Mouse (Mus musculus) E14TG2a.4 (cell line): ENCODE results near the gene Adcy3.

Experiments
- CTCF ChIP-seq: conservative IDR thresholded peaks from 2 replicates; pipeline ENCODE4 v1.5.1; 2014; ENCODE audit warnings: low read length
- NANOG ChIP-seq: IDR thresholded peaks from 2 replicates; pipeline ENCODE4 v1.6.1; 2014; ENCODE audit warnings: borderline replicate concordance, low read length, mixed read lengths
- POU5F1 ChIP-seq: IDR thresholded peaks from 2 replicates; pipeline ENCODE4 v1.6.1; 2014; ENCODE audit warnings: low read length, borderline replicate concordance

DNA sequence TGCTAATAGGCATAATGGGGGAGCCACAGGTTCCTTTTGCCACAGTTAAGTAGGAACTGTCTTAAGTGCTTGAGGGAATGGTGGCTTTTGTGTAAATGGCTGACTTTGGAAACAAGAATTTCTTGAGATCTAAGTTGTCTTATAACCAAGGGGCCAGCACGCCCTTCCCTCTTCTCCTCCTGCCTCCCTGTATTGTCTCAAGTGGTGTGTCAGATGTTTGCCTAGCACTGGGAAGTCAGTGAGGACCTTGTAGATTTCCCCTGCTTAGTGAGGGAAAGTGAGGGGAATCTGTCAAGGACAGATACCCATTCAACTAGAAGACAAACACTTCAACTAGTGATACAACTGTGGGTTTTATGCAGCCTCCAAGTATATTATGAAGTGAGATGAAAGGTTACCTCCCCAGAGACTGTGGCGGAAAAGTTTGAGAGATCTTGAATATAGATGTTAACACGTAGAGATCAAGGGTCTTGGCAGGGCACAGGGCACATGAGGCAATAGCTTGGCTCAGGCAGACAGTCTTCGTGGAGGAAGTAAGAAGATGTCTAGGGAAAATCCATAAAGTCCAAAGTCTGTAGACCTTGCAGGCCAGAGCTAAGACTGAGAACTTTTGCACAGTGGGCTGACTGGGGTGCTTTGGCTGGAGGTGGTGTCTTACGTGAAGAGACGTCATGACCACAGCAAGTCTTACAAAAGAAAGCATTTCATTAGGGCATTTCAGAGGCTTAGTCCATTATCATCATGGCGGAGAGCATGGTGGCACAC lies 26.1 kb downstream of the Adcy3 start:
- TF ChIP-seq CTCF (no peak), NANOG (no peak), POU5F1 (no peak)
